Mouse (Mus musculus) MEL (cell line): ENCODE results near the gene Lpcat1. TPM values are rescaled to one million over a fixed set of nuclear protein-coding genes. Genes with fewer than 3 reads are reported as not detected.

Experiments used
- DNase-seq: peaks from one replicate; pipeline ENCODE4 v3.0.0; 2011; ENCODE audit warnings: low read depth, low spot score
- H3K27ac ChIP-seq: 2 replicates; pipeline ENCODE4 v1.5.1; 2012; ENCODE audit warnings: low read depth, mild to moderate bottlenecking, control low read depth, low read length, moderate library complexity; ENCODE audit not compliant: control insufficient read depth
- H3K27me3 ChIP-seq, 2 experiments: fragments of 150-350 bp in 1 of 2; sonication (generic) in 1 of 2; 2 replicates each; pipeline ENCODE4 v1.6.1; 2012; ENCODE audit warnings: low read length in 2 of 2, mild to moderate bottlenecking in 2 of 2, improper control_type of control experiment in 1 of 2, moderate library complexity in 1 of 2; ENCODE audit not compliant: insufficient read depth in 2 of 2, control insufficient read depth in 1 of 2
- H3K36me3 ChIP-seq, 2 experiments: 2 replicates each; pipeline ENCODE4 v1.6.1; 2012 to 2014; ENCODE audit warnings: low read length in 2 of 2, improper control_type of control experiment in 1 of 2, inconsistent platforms in 1 of 2, mild to moderate bottlenecking in 1 of 2; ENCODE audit not compliant: insufficient read depth in 2 of 2, control insufficient read depth in 1 of 2
- H3K4me1 ChIP-seq, 2 experiments: fragments of 150-350 bp in 1 of 2; sonication (generic) in 1 of 2; 2 replicates each; pipeline ENCODE4 v1.6.1; 2012; ENCODE audit warnings: low read length in 2 of 2, improper control_type of control experiment in 1 of 2, mild to moderate bottlenecking in 1 of 2; ENCODE audit not compliant: insufficient read depth in 2 of 2, control insufficient read depth in 1 of 2
- H3K4me3 ChIP-seq, 2 experiments: fragments of 150-350 bp in 1 of 2; sonication (generic) in 1 of 2; 2 replicates each; pipeline ENCODE4 v1.5.1; 2012; ENCODE audit warnings: low read depth in 2 of 2, low read length in 2 of 2, mild to moderate bottlenecking in 2 of 2, moderate library complexity in 2 of 2, control low read depth in 1 of 2, improper control_type of control experiment in 1 of 2; ENCODE audit not compliant: control insufficient read depth in 1 of 2, insufficient read depth in 1 of 2
- H3K79me2 ChIP-seq: 2 replicates; pipeline ENCODE4 v1.6.1; 2012; ENCODE audit warnings: mild to moderate bottlenecking, low read length, moderate library complexity; ENCODE audit not compliant: control insufficient read depth, poor library complexity, insufficient read depth
- H3K9ac ChIP-seq: 2 replicates; pipeline ENCODE4 v1.6.1; 2012; ENCODE audit warnings: low read depth, mild to moderate bottlenecking, control low read depth, low read length, moderate library complexity; ENCODE audit not compliant: control insufficient read depth, poor library complexity, severe bottlenecking
- H3K9me3 ChIP-seq: fragments of 150-350 bp; sonication (generic); replicated peaks from 2 replicates; pipeline ENCODE4 v1.6.1; 2012; ENCODE audit warnings: mild to moderate bottlenecking, low read length, improper control_type of control experiment, moderate library complexity; ENCODE audit not compliant: insufficient read depth
- BHLHE40 ChIP-seq: IDR thresholded peaks from 2 replicates; pipeline ENCODE4 v1.6.1; 2012; ENCODE audit warnings: low read depth, mild to moderate bottlenecking, inconsistent platforms, low read length, improper control_type of control experiment, borderline replicate concordance
- CHD1 ChIP-seq: IDR thresholded peaks from 2 replicates; pipeline ENCODE4 v1.6.1; 2012; ENCODE audit warnings: low read depth, mild to moderate bottlenecking, inconsistent platforms, low read length, improper control_type of control experiment
- CHD2 ChIP-seq: IDR thresholded peaks from 2 replicates; pipeline ENCODE4 v1.6.1; 2011; ENCODE audit warnings: low read length, improper control_type of control experiment
- CTCF ChIP-seq, 3 experiments: IDR thresholded peaks in 2 of 3; conservative IDR thresholded peaks in 1 of 3; 2 replicates each; pipeline ENCODE4 v1.5.1; 2011 to 2012; ENCODE audit warnings: low read length in 3 of 3, low read depth in 2 of 3, mild to moderate bottlenecking in 2 of 3, improper control_type of control experiment in 1 of 3, inconsistent platforms in 1 of 3, mixed read lengths in 1 of 3, moderate library complexity in 1 of 3; ENCODE audit not compliant: control insufficient read depth in 1 of 3, insufficient read depth in 1 of 3, poor library complexity in 1 of 3, severe bottlenecking in 1 of 3
- E2F4 ChIP-seq: IDR thresholded peaks from 2 replicates; pipeline ENCODE4 v1.6.1; 2011; ENCODE audit warnings: low read depth, low read length, improper control_type of control experiment, borderline replicate concordance
- ELF1 ChIP-seq: IDR thresholded peaks from 2 replicates; pipeline ENCODE4 v1.6.1; 2014; ENCODE audit warnings: low read depth, mild to moderate bottlenecking, inconsistent platforms, low read length, improper control_type of control experiment, moderate library complexity
- ETS1 ChIP-seq: IDR thresholded peaks from 2 replicates; pipeline ENCODE4 v1.6.1; 2012; ENCODE audit warnings: low read depth, mild to moderate bottlenecking, inconsistent platforms, low read length, improper control_type of control experiment, moderate library complexity
- GABPA ChIP-seq: IDR thresholded peaks from 2 replicates; pipeline ENCODE4 v1.6.1; 2012; ENCODE audit warnings: low read depth, mild to moderate bottlenecking, inconsistent platforms, low read length, improper control_type of control experiment, moderate library complexity
- GATA1 ChIP-seq: IDR thresholded peaks from 2 replicates; pipeline ENCODE4 v1.6.1; 2011; ENCODE audit warnings: low read depth, low read length, improper control_type of control experiment
- HCFC1 ChIP-seq: IDR thresholded peaks from 2 replicates; pipeline ENCODE4 v1.6.1; 2012; ENCODE audit warnings: low read depth, mild to moderate bottlenecking, inconsistent platforms, low read length, improper control_type of control experiment, moderate library complexity
- JUND ChIP-seq: IDR thresholded peaks from 2 replicates; pipeline ENCODE4 v1.6.1; 2011; ENCODE audit warnings: low read depth, mild to moderate bottlenecking, improper control_type of control experiment, low read length
- KAT2A ChIP-seq: conservative IDR thresholded peaks from 2 replicates; pipeline ENCODE4 v1.6.1; 2012; ENCODE audit warnings: low read depth, low read length, improper control_type of control experiment, inconsistent platforms
- MAFK ChIP-seq: IDR thresholded peaks from 2 replicates; pipeline ENCODE4 v1.6.1; 2011; ENCODE audit warnings: low read depth, mild to moderate bottlenecking, low read length, improper control_type of control experiment, borderline replicate concordance
- MAX ChIP-seq: IDR thresholded peaks from 2 replicates; pipeline ENCODE4 v1.6.1; 2011; ENCODE audit warnings: low read length, improper control_type of control experiment
- MAZ ChIP-seq: IDR thresholded peaks from 2 replicates; pipeline ENCODE4 v1.6.1; 2012; ENCODE audit warnings: low read depth, mild to moderate bottlenecking, inconsistent platforms, low read length, improper control_type of control experiment
- MEF2A ChIP-seq: IDR thresholded peaks from 2 replicates; pipeline ENCODE4 v1.6.1; 2014; ENCODE audit warnings: low read depth, mild to moderate bottlenecking, inconsistent platforms, low read length, improper control_type of control experiment; ENCODE audit not compliant: poor library complexity, insufficient replicate concordance, severe bottlenecking; ENCODE audit errors: extremely low read depth
- MXI1 ChIP-seq: IDR thresholded peaks from 2 replicates; pipeline ENCODE4 v1.6.1; 2011; ENCODE audit warnings: mild to moderate bottlenecking, low read depth, low read length, improper control_type of control experiment
- MYB ChIP-seq: IDR thresholded peaks from 2 replicates; pipeline ENCODE4 v1.6.1; 2011; ENCODE audit warnings: mild to moderate bottlenecking, low read depth, low read length, improper control_type of control experiment
- MYC ChIP-seq: IDR thresholded peaks from 2 replicates; pipeline ENCODE4 v1.6.1; 2011; ENCODE audit warnings: low read depth, mild to moderate bottlenecking, low read length, improper control_type of control experiment, moderate library complexity
- NELFE ChIP-seq: IDR thresholded peaks from 2 replicates; pipeline ENCODE4 v1.6.1; 2011; ENCODE audit warnings: low read depth, low read length, improper control_type of control experiment
- NRF1 ChIP-seq: IDR thresholded peaks from 2 replicates; pipeline ENCODE4 v1.6.1; 2014; ENCODE audit warnings: low read depth, mild to moderate bottlenecking, inconsistent platforms, low read length, improper control_type of control experiment, moderate library complexity; ENCODE audit not compliant: poor library complexity, insufficient read depth, severe bottlenecking
- POLR2A ChIP-seq, 2 experiments: IDR thresholded peaks; 2 replicates each; pipeline ENCODE4 v1.6.1; 2011 to 2012; ENCODE audit warnings: low read length in 2 of 2, mild to moderate bottlenecking in 2 of 2, control low read depth in 1 of 2, improper control_type of control experiment in 1 of 2, low read depth in 1 of 2, moderate library complexity in 1 of 2; ENCODE audit not compliant: control insufficient read depth in 1 of 2, insufficient read depth in 1 of 2, poor library complexity in 1 of 2
- POLR2AphosphoS5 ChIP-seq: IDR thresholded peaks from 2 replicates; pipeline ENCODE4 v1.6.1; 2012; ENCODE audit warnings: low read depth, borderline replicate concordance, mild to moderate bottlenecking, inconsistent platforms, low read length, moderate library complexity, mixed read lengths
- RAD21 ChIP-seq: IDR thresholded peaks from 2 replicates; pipeline ENCODE4 v1.6.1; 2011; ENCODE audit warnings: mild to moderate bottlenecking, low read depth, low read length, improper control_type of control experiment
- RCOR1 ChIP-seq: IDR thresholded peaks from 2 replicates; pipeline ENCODE4 v1.6.1; 2012; ENCODE audit warnings: low read depth, mild to moderate bottlenecking, inconsistent platforms, low read length, improper control_type of control experiment
- SIN3A ChIP-seq: IDR thresholded peaks from 2 replicates; pipeline ENCODE4 v1.6.1; 2012; ENCODE audit warnings: low read length, improper control_type of control experiment, inconsistent platforms
- TAL1 ChIP-seq: IDR thresholded peaks from 2 replicates; pipeline ENCODE4 v1.6.1; 2012; ENCODE audit warnings: mild to moderate bottlenecking, inconsistent platforms, low read length, moderate library complexity, mixed read lengths
- TBP ChIP-seq: IDR thresholded peaks from 2 replicates; pipeline ENCODE4 v1.8.0; 2011; ENCODE audit warnings: low read depth, low read length, improper control_type of control experiment
- TCF12 ChIP-seq: IDR thresholded peaks from 2 replicates; pipeline ENCODE4 v1.6.1; 2014; ENCODE audit warnings: low read depth, mild to moderate bottlenecking, inconsistent platforms, low read length, improper control_type of control experiment, moderate library complexity
- UBTF ChIP-seq: IDR thresholded peaks from 2 replicates; pipeline ENCODE4 v1.6.1; 2012; ENCODE audit warnings: low read depth, mild to moderate bottlenecking, inconsistent platforms, low read length, improper control_type of control experiment, moderate library complexity, borderline replicate concordance; ENCODE audit not compliant: insufficient read depth
- USF1 ChIP-seq: IDR thresholded peaks from 2 replicates; pipeline ENCODE4 v1.6.1; 2014; ENCODE audit warnings: low read depth, mild to moderate bottlenecking, inconsistent platforms, low read length, improper control_type of control experiment, moderate library complexity
- USF2 ChIP-seq, 2 experiments: IDR thresholded peaks; 2 replicates each; pipeline ENCODE4 v1.6.1; 2011 to 2012; ENCODE audit warnings: improper control_type of control experiment in 2 of 2, low read length in 2 of 2, borderline replicate concordance in 1 of 2, inconsistent platforms in 1 of 2, low read depth in 1 of 2, mild to moderate bottlenecking in 1 of 2; ENCODE audit not compliant: insufficient read depth in 1 of 2
- ZC3H11A ChIP-seq: IDR thresholded peaks from 2 replicates; pipeline ENCODE4 v1.6.1; 2012; ENCODE audit warnings: low read depth, mild to moderate bottlenecking, inconsistent platforms, low read length, improper control_type of control experiment
- ZKSCAN1 ChIP-seq: IDR thresholded peaks from 2 replicates; pipeline ENCODE4 v1.6.1; 2012; ENCODE audit warnings: low read depth, mild to moderate bottlenecking, inconsistent platforms, low read length, improper control_type of control experiment, moderate library complexity
- ZMIZ1 ChIP-seq: IDR thresholded peaks from 2 replicates; pipeline ENCODE4 v1.6.1; 2012; ENCODE audit warnings: low read depth, mild to moderate bottlenecking, inconsistent platforms, low read length, improper control_type of control experiment, moderate library complexity
- ZNF384 ChIP-seq: IDR thresholded peaks from 2 replicates; pipeline ENCODE4 v1.6.1; 2012; ENCODE audit warnings: low read depth, mild to moderate bottlenecking, inconsistent platforms, low read length, improper control_type of control experiment
- polyA plus RNA-seq, 2 experiments: library from polyadenylated mRNA; stranded (reverse) in 1 of 2; unstranded in 1 of 2; fragments of >175 nt in 1 of 2; fragments of >200 nt in 1 of 2; gene quantifications; 2 replicates each; pipeline versions ENCODE4 v1.2.1 to v1.2.4; 2012; ENCODE audit warnings: low replicate concordance in 2 of 2, low read depth in 1 of 2; ENCODE audit not compliant: insufficient read length in 2 of 2, insufficient read depth in 1 of 2, missing spikeins in 1 of 2
- total RNA-seq: library from RNA; depleted of rRNA; stranded (reverse); fragments of 300-350 nt; gene quantifications from 2 replicates; pipeline ENCODE4 v1.2.3, GENCODE M21; 2012; rRNA removed

The Lpcat1 gene
- total RNA-seq (30.5 and 38.8 TPM in 2 replicates), polyA plus RNA-seq (10 to 100 TPM in 1 of 2 experiments, not detected in 1; 31.5 TPM)

GRCm38 (mm10) chr13:73467034-73467420 lies at the start of gene Lpcat1:
Gene Lpcat1 (plus strand): TSS chr13:73467197.
- H3K4me3 ChIP-seq, result peak within 1 kb of the TSS; percentile 76 to 95
- no peaks in the 10 kb centered on the region for H3K27me3 ChIP-seq
- peaks cover 3 to 8% of the 10 kb centered on the region in 2 experiments; a peak in 3 of 4 replicates for H3K4me1 ChIP-seq
- H3K36me3 ChIP-seq, result peaks cover 0 to 6% of the 10 kb centered on the region in 2 experiments; a peak in 3 of 4 replicates
- peak within 1 kb of the TSS; percentile 94 for H3K9ac ChIP-seq
- peak; percentile 92 for DNase-seq
- no peaks in the 10 kb centered on the region for H3K9me3 ChIP-seq
- peak within 1 kb of the TSS; percentile 81 for H3K27ac ChIP-seq
- peaks cover 34% of the 10 kb centered on the region for H3K79me2 ChIP-seq
- no peak for TF ChIP-seq GATA1
- no peak for TF ChIP-seq ZC3H11A
- TF ChIP-seq TBP, result peak; percentile 37; the same call in 1 of the 2 replicates
- TF ChIP-seq ZKSCAN1, result 0 out of 2 replicates have a peak, but pooled peaks have one; percentile 18
- TF ChIP-seq RAD21, result no peak
- TF ChIP-seq POLR2AphosphoS5, result no peak
- no peak for TF ChIP-seq GABPA
- 0 out of 2 replicates have a peak, but pooled peaks have one; percentile 10 for TF ChIP-seq MYC
- no peak for TF ChIP-seq CTCF (IDR thresholded peaks at IDR 0.05 in 2 of 3, conservative IDR thresholded peaks at IDR 0.05 in 1 of 3; ENCODE audit: control insufficient read depth in 1 of 3, insufficient read depth in 1 of 3, low read depth in 2 of 3, low read length in 3 of 3, poor library complexity in 1 of 3, severe bottlenecking in 1 of 3)
- TF ChIP-seq E2F4, result 0 out of 2 replicates have a peak, but pooled peaks have one; percentile 22
- 0 out of 2 replicates have a peak, but pooled peaks have one; percentile 38 for TF ChIP-seq TCF12
- TF ChIP-seq NRF1, result peak; percentile 91
- 0 out of 2 replicates have a peak, but pooled peaks have one; percentile 22 for TF ChIP-seq BHLHE40
- TF ChIP-seq MEF2A, result no peak
- peak; percentile 56 to 86; a peak in 3 of 4 replicates for TF ChIP-seq POLR2A (IDR thresholded peaks at IDR 0.05; ENCODE audit: control insufficient read depth in 1 of 2, insufficient read depth in 1 of 2, low read depth in 1 of 2, low read length in 2 of 2, poor library complexity in 1 of 2)
- TF ChIP-seq MYB, result no peak
- peak; percentile 30 for TF ChIP-seq MXI1
- peak; percentile 63; the same call in 1 of the 2 replicates for TF ChIP-seq MAZ
- no peak for TF ChIP-seq USF2 (IDR thresholded peaks at IDR 0.05; ENCODE audit: borderline replicate concordance in 1 of 2, insufficient read depth in 1 of 2, low read depth in 1 of 2, low read length in 2 of 2)
- no peak for TF ChIP-seq ZNF384
- TF ChIP-seq UBTF, result no peak
- no peak for TF ChIP-seq MAFK
- TF ChIP-seq USF1, result no peak
- TF ChIP-seq TAL1, result no peak
- TF ChIP-seq CHD1, result no peak
- TF ChIP-seq JUND, result no peak
- peak; percentile 46 for TF ChIP-seq MAX
- TF ChIP-seq ETS1, result no peak
- TF ChIP-seq CHD2, result no peak
- no peak for TF ChIP-seq KAT2A
- TF ChIP-seq NELFE, result peak; percentile 87
- no peak for TF ChIP-seq RCOR1
- TF ChIP-seq ZMIZ1, result peak; percentile 81
- no peak for TF ChIP-seq ELF1
- TF ChIP-seq HCFC1, result peak; percentile 65
- peak; percentile 46 for TF ChIP-seq SIN3A
